Mouse (Mus musculus) ES-Bruce4 (cell line): Measurements from ENCODE around the gene Aim2.
"Not testable (repeated sequence)": the region's sequence is repeated elsewhere in the genome, so short reads cannot be mapped to it uniquely, and the experiment has no call there.

Experiments
- CTCF ChIP-seq: IDR thresholded peaks from one replicate; pipeline ENCODE4 v1.8.1; 2011; ENCODE audit warnings: low read depth, low read length
- EP300 ChIP-seq: IDR thresholded peaks from 2 replicates; pipeline ENCODE4 v1.6.1; 2011; ENCODE audit warnings: low read depth, low read length; ENCODE audit not compliant: insufficient read depth

- TF ChIP-seq EP300, CTCF: not testable (repeated sequence)
These were observed 140.8 kb downstream of the Aim2 start for GRCm38 (mm10) chr1:173491483-173491882.
